Mouse (Mus musculus): ENCODE measurements at regions not wholly inside any gene's neighbourhood (a gene's known extent, or its start where the extent isn't known, plus 50 kb on each side); places are given as distances from the start of the nearest gene placed in this dataset.
"Not testable (repeated sequence)": the region's sequence is repeated elsewhere in the genome, so short reads cannot be mapped to it uniquely, and the experiment has no call there.

DNA sequence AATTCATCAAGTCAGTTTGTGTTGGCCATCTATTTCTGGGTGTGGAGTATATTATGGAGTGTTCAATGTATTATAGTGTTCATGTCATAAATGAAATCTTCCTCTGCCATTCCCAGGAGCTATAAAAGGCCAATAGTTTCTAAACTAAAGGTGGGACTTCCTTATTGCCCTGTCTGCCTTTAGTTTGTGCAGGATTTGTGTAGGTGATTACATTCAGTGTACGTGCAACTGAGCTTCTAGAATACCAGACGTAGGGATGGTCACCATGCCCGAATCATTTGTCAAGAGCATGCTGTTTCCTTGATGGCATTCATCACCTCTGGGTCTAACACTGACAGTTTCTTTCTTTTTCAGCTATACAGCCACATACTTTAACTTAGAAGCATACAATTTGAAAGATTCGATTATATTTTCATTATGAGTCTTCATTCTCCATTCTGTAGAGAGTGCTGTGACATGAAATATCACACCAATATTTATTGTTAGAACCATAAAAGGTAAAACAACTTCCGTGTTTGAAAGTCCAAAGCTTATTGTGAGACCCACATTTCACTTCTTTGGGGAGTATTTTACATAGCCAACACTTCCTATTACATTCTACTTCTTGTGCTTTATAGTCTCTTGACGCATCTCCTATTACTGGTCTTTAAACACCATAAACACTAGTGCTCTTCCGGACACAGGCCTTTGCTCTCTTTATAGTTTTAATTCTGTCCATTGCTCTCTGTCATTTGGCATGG is 494.1 kb upstream of the Klf6 start:
- no peak for DNase-seq (ENCODE audit: low spot score in 2 of 2)

DNA sequence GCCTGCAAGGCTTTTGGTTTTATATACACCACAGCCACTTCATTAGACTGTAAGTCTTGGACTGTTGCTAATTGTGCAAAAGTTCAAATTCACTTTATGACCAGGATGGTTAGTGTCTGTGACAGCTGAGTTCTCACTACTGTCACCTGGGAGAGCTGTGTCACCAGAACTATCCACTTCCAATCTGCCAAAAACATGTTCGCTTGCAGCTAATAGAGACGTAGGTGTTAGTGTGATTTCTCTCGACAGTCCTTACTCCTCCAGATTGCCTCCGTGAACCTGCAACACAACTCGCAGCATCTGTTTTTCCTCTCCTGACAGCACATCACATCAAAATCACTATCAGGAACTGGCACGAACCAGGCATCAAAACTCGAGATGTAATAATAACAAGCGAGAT is 491.3 kb upstream of the Klf6 start:
- no peak for DNase-seq (ENCODE audit: low spot score in 2 of 2)

DNA sequence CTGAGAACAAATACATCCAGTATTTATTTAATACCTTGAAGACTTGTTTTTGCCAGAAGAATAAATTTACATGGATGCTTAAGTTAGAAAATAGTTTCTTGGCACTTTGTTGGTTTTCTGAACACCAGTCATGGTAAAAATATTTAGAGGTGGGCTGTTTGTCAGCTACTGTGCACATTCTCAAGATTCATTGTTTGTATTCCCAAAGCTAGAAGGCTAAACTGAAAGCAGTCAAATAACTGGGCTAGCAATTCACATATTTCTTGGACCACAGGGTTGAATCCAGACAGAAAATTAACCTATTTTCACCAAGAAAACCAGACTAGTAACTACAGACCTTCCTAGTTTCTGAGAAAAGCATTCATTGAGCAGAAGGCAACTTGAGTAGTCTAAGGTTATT is 488.1 kb upstream of the Klf6 start:
- DNase-seq (ENCODE audit: low spot score in 2 of 2), result no peak

DNA sequence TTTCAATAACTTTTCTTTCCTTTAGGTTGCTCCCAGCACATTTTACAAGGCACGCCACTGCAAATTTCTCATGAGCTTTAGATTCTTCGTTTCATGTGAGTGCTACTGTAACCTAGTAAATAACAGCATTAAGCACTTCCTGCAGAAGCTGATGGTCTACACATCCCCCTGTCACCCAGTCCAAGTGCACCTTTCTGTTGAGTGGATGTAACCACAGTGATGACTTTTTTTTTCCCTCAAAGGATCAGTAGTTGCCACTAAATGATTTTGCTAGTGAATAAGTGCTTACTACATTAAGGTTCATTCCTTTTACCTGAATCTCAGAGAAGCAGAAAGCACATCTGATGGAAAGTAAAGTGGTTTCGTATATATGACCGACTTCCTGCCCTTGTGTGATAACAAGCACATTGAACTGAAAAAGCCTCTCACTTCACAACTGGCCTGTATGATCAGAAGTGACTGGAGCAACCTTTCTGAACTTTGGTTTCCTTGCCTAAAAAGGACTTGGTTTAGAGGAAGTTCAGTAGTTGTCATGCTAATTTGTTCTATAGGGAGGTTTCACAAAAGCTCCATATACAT is 453.0 kb upstream of the Klf6 start:
- DNase-seq (ENCODE audit: low spot score in 2 of 2), result no peak

DNA sequence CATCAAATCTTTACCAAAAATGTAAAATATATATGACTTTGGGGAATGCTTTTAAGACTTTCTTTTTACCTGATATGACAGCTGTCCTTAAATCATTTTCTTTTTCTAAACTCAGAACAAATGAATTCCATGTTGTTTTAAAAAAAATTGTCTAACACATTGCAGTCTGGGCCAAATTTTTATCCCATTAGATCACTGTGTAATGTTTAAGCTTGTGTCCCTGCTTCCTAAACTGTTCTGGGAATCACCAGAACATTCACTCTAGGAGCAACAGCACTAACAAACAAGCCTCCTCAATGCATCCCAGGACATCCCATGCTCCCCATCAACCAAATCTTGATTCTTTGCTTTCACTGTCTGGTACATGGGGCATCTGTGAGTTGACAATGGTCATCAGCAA is 449.2 kb upstream of the Klf6 start:
- no peak for DNase-seq (ENCODE audit: low spot score in 2 of 2)

DNA sequence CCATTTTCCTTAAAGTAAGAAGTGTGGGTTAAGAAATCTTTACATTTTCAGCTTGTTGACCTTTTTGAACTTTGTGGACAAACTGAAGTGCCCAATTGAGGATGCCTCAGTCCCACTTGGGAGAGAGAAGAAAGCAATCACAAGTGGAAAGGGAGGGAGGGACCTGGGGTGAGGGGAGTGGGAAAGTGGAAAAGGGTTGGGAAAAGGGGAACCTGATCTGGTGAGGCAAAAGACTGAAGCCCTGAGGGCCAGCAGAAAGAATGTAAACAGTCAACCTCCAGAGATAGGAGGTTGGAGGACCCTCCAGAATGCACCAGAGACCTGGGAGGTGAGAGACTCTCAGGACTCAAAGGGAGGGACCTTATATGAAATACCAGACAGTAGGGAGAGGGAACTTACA is 448.3 kb upstream of the Klf6 start:
- not testable (repeated sequence) for DNase-seq (ENCODE audit: low spot score in 2 of 2)

DNA sequence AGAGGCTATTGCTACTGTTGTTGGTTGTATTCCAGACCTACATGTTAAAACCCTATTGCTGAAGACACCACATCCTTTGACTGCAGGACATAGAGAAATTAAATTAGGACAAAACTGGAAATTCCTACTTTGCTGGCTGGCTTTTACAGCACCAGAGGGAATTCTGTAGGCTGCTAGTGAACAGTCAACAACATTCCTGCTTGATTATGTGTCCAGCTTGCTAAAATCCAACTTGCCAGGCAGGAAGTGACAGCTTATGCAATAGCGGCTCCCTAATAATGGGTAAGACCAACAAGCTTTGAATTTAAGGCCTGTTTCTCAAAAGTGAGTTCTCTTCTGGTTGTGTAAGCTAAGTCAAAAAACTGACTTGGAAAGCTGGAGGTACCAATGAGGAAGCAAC is 437.2 kb upstream of the Klf6 start:
- DNase-seq (ENCODE audit: low spot score in 2 of 2), result peak; percentile 82 to 88

DNA sequence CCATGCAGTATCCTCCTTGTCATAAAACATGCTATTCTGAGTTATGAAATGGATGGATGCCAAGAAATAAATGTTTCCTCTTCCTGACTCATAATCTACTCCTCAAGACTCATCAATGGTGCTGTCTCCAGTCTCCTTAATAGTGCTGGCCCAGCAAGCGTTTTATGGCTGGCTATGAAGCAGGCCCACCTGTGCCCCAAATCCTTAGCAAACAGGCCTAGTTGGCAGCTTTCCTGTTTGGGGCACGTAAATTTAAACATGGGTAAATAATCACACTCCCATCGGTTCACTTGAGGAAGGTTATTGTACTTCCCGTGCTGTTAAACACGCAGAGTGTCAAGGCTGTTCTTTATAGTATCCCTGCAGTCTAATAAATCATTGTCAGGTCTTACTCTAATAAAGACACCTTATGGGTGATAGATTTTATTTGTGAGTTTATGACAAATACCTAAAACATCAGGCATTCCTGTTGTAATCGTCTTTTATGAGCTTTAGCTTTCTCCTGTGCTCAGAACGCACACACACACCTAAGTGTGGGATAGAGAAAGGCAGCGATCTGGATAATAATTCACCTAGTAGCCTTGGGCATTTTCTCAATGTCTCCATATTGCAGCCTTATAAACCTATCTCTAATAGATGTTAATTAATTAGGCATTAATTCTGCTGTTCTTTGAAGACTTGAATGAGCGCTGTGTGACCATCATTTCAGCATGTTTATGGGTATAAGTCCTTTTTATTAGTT is 435.6 kb upstream of the Klf6 start:
- DNase-seq (ENCODE audit: low spot score in 2 of 2), result no peak

DNA sequence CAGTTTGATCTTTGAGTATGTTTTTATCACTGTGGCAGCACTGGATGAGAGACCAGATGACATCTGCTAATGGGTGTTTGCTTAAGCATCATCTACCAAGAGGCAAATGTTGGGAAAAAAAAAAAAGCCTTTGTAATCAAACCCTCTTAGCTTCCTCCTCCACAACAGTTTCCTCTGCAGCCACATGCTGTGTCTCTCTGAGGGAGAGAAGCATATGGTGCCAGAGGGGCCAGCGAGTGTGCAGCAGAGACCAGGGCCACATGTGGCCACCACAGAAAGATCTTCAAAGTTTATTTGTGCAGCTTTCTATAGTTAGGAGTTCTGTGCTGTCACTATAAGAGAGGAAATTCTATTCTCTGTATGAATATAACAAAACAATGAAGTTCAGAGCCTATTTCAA is 427.6 kb upstream of the Klf6 start:
- peak in 1 of 2 experiments; percentile 12 for DNase-seq (ENCODE audit: low spot score in 2 of 2)

DNA sequence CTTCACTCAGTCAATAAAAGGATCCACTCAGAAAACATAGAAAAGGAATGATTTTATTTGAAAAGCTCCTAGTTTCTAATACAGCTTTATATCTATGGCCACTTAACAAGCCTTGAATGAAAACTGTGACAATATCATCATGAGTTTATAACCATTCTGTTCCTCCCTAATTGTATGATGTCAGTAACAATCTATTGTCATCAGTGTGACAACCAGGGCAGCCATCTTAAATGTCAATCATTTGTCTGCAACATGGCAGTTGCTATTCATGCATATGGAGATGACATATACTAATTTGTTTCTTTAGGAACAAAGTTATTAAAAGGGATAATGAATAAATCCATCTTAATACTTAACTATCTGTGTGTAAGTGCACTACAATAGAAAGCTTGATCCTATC is 426.2 kb upstream of the Klf6 start:
- DNase-seq (ENCODE audit: low spot score in 2 of 2), result no peak

DNA sequence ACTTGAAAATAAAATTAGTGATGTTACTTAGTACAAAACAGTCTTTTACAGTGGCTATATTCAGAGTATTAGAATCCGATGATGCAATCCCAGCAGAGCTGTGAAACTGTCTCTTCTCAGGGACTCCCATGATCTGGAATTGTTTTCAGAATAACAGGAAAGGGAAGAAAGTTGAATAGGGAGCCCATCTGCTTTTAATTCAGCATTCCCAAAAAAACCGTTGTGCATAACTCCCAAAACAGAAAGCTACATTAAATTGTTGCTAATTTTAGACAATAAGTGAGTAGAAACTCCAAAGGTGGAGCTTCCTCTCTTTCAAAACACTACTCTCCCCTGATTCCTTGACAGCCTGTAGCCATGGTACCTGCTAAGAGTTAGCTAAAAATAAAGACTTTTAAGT is 425.1 kb upstream of the Klf6 start:
- peak; percentile 47 to 81 for DNase-seq (ENCODE audit: low spot score in 2 of 2)

DNA sequence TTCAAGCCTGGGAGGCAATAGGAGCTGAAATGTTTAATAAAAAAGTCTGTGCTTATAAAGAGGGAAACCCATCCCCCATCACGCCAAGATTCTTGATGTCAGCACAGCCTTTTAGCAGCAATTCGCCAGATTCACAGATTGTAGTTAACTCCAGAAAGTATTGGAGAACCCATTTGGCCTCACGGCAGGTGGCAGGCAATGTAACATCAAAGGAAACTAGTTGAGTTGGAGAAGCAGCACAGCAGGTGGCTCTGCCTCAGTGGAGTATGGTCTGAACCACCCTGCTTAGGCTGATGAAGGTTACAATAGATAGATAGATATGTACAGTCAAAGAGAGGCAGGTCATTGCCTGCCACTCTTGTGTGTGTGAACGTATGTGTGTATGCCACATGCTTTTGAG is 420.8 kb upstream of the Klf6 start:
- DNase-seq (ENCODE audit: low spot score in 2 of 2), result no peak

DNA sequence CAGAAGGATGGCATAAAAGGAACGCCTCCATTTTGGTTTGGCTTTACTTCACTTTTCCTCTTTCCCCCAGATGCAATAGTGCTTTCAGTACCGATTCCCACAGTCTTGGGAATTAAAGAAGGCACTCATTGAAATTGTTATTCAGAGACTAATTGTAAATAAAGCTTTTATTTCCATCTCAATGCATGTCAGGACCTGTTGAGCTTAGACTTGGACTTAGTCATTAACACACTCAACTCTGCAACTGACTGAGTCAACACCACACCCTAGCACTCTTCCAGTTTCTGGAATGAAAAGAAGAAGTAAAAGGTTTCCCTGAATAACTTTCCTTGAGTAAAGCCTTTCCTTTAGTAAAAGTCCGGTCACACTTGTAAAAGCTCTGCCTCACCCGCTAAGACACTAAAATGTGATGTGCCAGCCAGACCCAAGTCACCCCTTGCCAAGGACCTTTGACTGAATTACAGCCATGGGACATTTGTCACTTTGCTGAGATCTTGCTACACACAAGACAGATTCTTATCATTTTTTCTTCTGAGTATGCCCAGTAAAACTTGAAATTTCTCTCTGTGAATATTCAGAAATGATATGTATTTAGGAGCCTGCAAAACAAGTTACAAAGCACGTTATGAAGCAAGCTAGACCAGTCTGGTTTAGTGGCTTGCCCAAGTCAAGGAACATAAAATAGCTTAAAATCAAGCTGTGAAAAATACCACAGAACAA is 416.4 kb upstream of the Klf6 start:
- DNase-seq (ENCODE audit: low spot score in 2 of 2), result peak in 1 of 2 experiments; percentile 6

DNA sequence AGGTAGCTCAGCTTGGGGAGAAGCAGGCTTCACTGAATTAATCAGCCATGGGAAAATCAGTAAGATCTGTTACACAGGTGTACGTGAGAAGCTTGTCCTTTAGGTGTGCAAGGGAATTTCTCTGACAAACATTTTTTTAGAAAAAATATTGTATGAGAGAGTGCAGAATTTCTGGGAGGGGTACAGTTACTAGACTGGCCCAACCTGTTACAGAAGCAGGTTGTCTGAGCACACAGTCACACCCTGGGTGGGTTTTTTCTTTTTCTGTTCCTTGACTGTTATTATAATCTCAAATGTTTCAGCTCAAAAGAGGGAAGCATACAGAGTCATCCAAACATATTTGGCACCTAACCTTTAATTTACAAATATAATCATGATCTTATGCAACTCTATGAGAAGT is 412.7 kb upstream of the Klf6 start:
- DNase-seq (ENCODE audit: low spot score in 2 of 2), result no peak

DNA sequence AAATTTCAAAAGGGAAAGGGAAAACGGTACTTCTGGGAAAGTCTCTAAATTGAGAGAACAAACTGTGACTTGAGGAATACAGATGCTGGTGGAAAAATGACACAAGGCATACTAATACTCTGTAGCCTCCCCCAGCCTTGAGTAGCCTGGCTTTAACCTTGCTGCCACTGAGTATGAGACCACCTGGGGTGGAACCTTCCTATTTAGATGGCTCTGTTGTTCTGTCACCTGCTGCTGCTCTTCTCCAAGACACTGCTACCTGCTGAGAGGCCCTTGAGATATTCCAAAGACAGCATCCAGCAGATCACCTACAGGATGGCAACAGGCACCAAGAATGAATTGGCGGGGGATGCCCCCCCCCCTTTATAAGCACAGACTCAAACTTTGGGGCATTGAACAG is 380.5 kb upstream of the Klf6 start:
- no peak for DNase-seq (ENCODE audit: low spot score in 2 of 2)

DNA sequence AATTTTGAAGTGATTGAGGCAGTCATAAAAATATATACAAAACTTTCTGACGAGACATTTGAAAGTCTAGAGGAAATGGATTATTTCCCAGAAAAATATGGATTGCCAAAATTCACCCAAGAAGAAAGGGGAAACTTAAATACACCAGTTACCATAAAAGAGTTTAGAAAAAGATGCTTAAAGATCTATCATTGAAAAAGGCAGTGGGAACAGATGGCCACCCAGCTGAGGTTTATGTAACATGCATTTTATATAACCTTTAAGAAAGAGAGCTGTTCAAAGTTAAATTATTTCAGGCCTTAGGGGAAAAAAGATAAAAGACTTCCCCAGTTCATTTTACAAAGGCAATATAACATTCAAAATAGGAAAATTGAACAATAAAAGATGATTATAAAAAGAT is 369.0 kb upstream of the Klf6 start:
- DNase-seq (ENCODE audit: low spot score in 2 of 2), result no peak

DNA sequence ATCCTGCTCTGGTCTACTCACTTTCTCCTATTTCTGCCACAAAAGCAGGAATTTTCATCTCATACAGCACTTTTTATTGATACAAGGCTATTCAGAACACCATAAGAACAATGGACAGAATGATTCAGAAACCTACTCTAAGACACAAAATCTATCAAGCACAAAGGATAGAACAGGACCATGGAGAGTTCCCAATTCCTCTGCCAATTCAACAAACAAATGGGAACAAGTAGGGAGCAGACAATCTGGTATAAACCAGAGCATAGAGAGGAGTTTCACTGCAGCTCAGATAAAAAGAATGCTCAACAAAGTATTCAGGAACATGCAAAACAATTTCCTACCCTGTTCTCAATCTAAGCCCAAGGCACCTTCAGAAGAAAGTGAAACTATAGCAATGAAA is 363.7 kb upstream of the Klf6 start:
- DNase-seq (ENCODE audit: low spot score in 2 of 2), result no peak

DNA sequence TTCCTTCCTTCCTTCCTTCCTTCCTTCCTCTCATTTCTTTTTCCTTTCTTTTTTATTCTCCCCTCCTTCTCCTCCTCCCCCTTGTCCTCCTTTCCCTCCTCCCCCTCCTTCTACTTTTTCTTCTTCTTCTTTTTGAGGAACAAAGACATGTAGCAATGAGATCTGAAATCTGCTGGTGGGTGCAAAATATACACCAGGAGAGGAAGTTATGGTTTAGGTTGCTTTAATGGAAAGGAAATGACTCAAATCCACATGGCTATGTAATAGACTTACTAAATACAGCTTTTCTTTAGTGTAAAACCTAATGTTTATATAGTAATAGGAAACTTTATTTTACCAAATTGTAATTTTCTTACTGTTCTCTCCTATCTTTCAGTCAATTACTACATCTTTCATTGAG is 349.5 kb upstream of the Klf6 start:
- DNase-seq (ENCODE audit: low spot score in 2 of 2), result no peak

DNA sequence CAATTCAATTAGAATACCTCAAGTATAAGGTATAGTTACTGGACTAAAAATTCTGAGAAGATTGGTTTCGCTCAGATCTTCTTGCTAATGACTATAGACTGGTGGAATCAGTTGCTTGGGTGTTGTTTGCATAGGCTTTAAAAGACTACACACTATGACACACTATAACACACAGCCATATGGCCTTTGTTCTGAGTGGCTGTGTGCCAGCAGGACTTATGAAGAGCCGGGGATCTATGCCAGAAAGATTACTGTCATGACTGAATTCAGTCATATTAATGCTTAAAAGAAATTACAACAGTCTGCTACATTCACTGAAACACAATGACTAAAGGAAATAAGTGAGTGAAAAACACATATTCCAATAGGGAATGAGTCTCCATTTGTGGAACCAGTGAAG is 345.7 kb upstream of the Klf6 start:
- DNase-seq (ENCODE audit: low spot score in 2 of 2), result no peak

DNA sequence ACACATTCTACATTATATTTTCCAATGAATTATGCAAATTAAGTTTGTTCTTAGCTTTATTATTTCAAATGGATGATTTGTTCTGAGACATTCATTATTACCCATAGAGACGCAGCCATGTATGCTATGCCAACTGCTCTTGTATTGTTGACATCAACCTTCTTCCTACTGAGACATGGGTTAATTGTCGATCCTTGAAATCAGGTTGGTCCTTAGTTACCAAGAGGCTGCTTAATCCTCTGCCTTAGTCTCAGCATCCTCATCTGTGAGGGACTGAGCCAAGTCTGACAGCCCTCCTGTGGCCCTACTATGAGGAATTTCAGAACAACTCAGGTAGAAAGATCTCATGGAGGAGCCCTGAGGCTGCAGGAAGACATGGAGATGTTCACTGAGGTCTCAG is 345.2 kb upstream of the Klf6 start:
- DNase-seq (ENCODE audit: low spot score in 2 of 2), result no peak

DNA sequence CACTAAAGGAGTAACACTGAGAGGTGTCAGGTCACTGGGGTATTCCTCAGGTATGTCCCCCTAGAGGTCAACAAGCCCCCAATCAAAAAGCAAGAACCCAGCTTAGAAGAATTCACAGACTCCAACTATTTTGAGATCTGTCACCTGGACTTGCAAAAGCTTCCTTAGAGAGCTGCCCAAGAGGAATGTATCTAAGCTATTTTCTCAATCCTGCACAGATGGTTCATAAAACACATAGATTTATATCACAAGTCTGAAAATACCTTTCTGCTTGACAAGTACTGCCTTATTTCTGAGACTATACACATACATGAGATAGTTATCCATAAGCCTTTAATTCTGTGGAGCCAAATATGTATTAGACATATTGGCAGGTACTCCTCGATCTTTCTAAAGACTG is 342.1 kb upstream of the Klf6 start:
- no peak for DNase-seq (ENCODE audit: low spot score in 2 of 2)

DNA sequence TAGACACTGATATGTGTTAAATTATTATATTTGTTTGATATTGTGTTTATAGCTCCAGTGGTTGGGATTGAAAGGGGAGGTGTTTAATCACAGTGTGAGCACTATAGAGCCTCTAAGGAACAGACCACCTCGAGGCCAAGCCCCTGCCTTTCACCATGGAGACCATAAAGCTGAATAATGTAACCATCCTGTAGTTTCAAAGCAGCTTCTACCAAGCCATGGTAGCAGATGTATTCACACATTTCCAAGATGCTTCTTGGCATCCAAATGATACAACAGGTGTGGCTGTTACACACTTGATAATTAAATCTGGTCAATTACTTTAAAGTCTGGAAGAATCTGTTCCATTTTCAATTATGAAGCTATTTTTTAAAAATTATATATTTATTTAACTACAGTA is 341.7 kb upstream of the Klf6 start:
- no peak for DNase-seq (ENCODE audit: low spot score in 2 of 2)

DNA sequence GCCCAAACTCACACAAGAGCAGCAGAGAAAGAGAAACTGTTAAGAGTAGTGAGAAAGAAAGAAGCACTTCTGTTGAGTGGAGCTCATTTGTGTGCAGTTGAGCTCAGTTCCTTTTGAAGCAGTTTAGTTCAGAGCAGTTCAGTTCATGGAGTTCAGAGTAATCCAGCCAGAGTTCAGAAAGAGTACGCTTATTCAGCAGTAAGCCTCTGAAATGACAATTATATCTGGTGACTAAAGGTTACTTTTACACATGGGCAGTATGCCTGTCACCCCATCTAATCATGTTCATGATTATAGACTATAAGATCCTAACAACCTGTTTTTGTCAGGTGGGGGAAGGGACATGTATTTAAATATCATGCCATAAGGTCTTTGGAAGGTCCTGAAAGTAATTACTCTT is 333.9 kb upstream of the Klf6 start:
- no peak for DNase-seq (ENCODE audit: low spot score in 2 of 2)
